Mouse (Mus musculus) liver, postnatal 0 days (tissue): ENCODE results near the gene Vipr1.

Experiments used
- CTCF ChIP-seq: sonication (generic); IDR thresholded peaks from 2 replicates; pipeline ENCODE4 v1.5.1; 2016; ENCODE audit warnings: antibody characterized with exemption, low read depth
- EP300 ChIP-seq: IDR thresholded peaks from 2 replicates; pipeline ENCODE4 v1.6.1; 2016; ENCODE audit warnings: antibody characterized with exemption, low read depth, mild to moderate bottlenecking

- TF ChIP-seq EP300 (no peak), CTCF (no peak)
Measured at GRCm38 (mm10) chr9:121624920-121625319, 17.6 kb upstream of the Vipr1 start.
